Mouse (Mus musculus) cerebellum, adult 2 months (tissue): Measurements from ENCODE around the gene Chrna4.

Source experiments
- CTCF ChIP-seq: fragments of 200-500 bp; IDR thresholded peaks from 2 replicates; pipeline ENCODE4 v1.5.1; 2011; ENCODE audit warnings: low read depth, mild to moderate bottlenecking, control low read depth, low read length, moderate library complexity, borderline replicate concordance; ENCODE audit not compliant: insufficient read depth
- POLR2A ChIP-seq: fragments of 200-500 bp; IDR thresholded peaks from 2 replicates; pipeline ENCODE4 v1.6.1; 2011; ENCODE audit warnings: low read length, control low read depth, borderline replicate concordance; ENCODE audit not compliant: insufficient read depth

- no peak for TF ChIP-seq CTCF
- no peak for TF ChIP-seq POLR2A
These were observed 970 bp downstream of the Chrna4 start for GRCm38 (mm10) chr2:181042376-181042775.
